Mouse (Mus musculus) lung, embryonic 14.5 days (tissue): ENCODE results near the gene Erfe. TPM values are rescaled to one million over a fixed set of nuclear protein-coding genes. Genes with fewer than 3 reads are reported as not detected.

ENCODE experiments used
- ATAC-seq: fragments of 200-750 bp; cut with Nextera tagmentation; 2 replicates; pipeline ENCODE4 v1.8.0; 2017; ENCODE audit warnings: mild to moderate bottlenecking, moderate TSS enrichment, moderate library complexity; ENCODE audit not compliant: insufficient read depth
- DNase-seq: peaks from one replicate; pipeline ENCODE4 v3.0.0-alpha.2; 2015
- H3K27ac ChIP-seq: fragments of 300-500 bp; sonication (generic); 2 replicates; pipeline ENCODE4 v1.5.1; 2014; ENCODE audit warnings: low read depth, mild to moderate bottlenecking, moderate library complexity
- H3K27me3 ChIP-seq: fragments of 300-500 bp; sonication (generic); 2 replicates; pipeline ENCODE4 v1.6.1; 2014; ENCODE audit warnings: low read length, control low read depth; ENCODE audit not compliant: insufficient read depth
- H3K36me3 ChIP-seq: fragments of 300-500 bp; sonication (generic); 2 replicates; pipeline ENCODE4 v1.6.1; 2014; ENCODE audit warnings: control low read depth; ENCODE audit not compliant: insufficient read depth
- H3K4me1 ChIP-seq: fragments of 300-500 bp; sonication (generic); 2 replicates; pipeline ENCODE4 v1.6.1; 2014; ENCODE audit warnings: antibody characterized with exemption, control low read depth; ENCODE audit not compliant: insufficient read depth
- H3K4me2 ChIP-seq: fragments of 300-500 bp; sonication (generic); 2 replicates; pipeline ENCODE4 v1.6.1; 2014; ENCODE audit warnings: mild to moderate bottlenecking
- H3K4me3 ChIP-seq: fragments of 300-500 bp; sonication (generic); 2 replicates; pipeline ENCODE4 v1.5.1; 2014; ENCODE audit warnings: low read depth, low read length
- H3K9ac ChIP-seq: fragments of 300-500 bp; sonication (generic); 2 replicates; pipeline ENCODE4 v1.6.1; 2014
- H3K9me3 ChIP-seq: fragments of 300-500 bp; sonication (generic); 2 replicates; pipeline ENCODE4 v1.6.1; 2016; ENCODE audit warnings: low read depth, low read length, control low read depth
- CTCF ChIP-seq: IDR thresholded peaks from 2 replicates; pipeline ENCODE4 v1.5.1; 2016; ENCODE audit warnings: antibody characterized with exemption, low read depth
- WGBS: fragments of 180-500 bp; shearing (Covaris S2); extraction: QIAGEN DNeasy Blood & Tissue Kit; methylation state at CpG from one replicate; pipeline ENCODE4 v1.1.7; 2014; 5-methylcytosine and 5-hydroxymethylcytosine counted together
- polyA plus RNA-seq: library from polyadenylated mRNA; unstranded; fragments of >200 nt; fragmentation: Nextera tagmentation; extraction: Ambion mirVana; gene quantifications from 2 replicates; pipeline ENCODE4 v1.2.1, GENCODE M21; 2014

The Erfe gene
- polyA plus RNA-seq, 1 experiment from 2014 or later = 2.7 TPM

DNA sequence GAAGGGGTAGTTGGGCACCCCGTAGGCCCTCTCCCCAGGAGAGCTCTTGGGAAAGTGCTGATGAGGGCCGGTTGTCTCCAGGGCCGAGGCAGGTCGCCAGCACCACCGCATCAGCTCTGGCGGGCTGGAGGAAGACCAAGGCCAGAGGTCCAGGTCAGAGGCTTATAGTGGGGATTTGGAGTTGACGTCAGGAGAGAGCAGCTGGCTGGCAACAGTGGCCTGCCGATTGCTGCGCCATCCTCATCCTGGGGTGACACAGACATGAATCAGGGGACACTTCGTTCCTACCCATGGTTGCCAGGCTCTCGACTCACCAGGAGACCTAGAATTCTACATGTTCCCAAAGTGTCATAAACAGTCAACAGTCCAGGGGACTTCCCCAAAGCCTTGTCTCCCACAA is 10.1 kb upstream of the Erfe start:
- 71% methylated on average over 11 of the region's 11 CpGs for WGBS
- DNase-seq (no peak), ATAC-seq (no peak)
- H3K4me3 ChIP-seq = no peak overlapping the region
- no peaks in the 10 kb centered on the region for H3K27me3 ChIP-seq
- no peak overlapping the region for H3K27ac ChIP-seq
- no peak overlapping the region for H3K9ac ChIP-seq
- no peaks in the 10 kb centered on the region for H3K4me1 ChIP-seq
- H3K9me3 ChIP-seq = no peaks in the 10 kb centered on the region
- no peak overlapping the region for H3K4me2 ChIP-seq
- H3K36me3 ChIP-seq = no peaks in the 10 kb centered on the region
- no peak for TF ChIP-seq CTCF

DNA sequence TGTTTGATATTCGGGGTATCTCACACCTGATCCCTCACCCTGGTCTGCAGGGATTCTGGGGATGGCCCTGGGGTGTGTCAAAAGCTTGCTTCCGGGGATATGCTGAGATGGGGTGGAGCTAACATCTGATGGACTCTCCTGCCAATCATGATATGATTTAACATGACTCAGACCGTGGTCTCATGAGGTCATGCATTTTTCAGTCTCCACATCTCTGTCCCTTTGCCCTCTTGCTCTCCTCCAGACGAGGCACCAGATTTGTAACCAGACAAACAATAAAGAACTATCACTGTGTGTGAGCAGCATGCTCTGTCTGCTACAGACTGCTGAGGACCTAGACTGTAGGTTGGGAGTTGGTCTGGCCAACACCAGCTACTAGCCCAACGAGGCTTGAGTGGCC is 4.1 kb upstream of the Erfe start:
- Histone ChIP-seq H3K36me3 (no peaks in the 10 kb centered on the region), H3K4me3 (no peak overlapping the region), H3K27me3 (0 out of 2 replicates have a peak, but pooled peaks cover 5% of the 10 kb centered on the region), H3K9ac (no peak overlapping the region), H3K9me3 (peaks cover 5% of the 10 kb centered on the region; the same call in 1 of the 2 replicates), H3K4me1 (no peaks in the 10 kb centered on the region), H3K27ac (no peak overlapping the region), H3K4me2 (no peak overlapping the region)
- DNase-seq (no peak), ATAC-seq (no peak)
- no peak for TF ChIP-seq CTCF
- WGBS = 64% methylated on average over 5 of the region's 5 CpGs

DNA sequence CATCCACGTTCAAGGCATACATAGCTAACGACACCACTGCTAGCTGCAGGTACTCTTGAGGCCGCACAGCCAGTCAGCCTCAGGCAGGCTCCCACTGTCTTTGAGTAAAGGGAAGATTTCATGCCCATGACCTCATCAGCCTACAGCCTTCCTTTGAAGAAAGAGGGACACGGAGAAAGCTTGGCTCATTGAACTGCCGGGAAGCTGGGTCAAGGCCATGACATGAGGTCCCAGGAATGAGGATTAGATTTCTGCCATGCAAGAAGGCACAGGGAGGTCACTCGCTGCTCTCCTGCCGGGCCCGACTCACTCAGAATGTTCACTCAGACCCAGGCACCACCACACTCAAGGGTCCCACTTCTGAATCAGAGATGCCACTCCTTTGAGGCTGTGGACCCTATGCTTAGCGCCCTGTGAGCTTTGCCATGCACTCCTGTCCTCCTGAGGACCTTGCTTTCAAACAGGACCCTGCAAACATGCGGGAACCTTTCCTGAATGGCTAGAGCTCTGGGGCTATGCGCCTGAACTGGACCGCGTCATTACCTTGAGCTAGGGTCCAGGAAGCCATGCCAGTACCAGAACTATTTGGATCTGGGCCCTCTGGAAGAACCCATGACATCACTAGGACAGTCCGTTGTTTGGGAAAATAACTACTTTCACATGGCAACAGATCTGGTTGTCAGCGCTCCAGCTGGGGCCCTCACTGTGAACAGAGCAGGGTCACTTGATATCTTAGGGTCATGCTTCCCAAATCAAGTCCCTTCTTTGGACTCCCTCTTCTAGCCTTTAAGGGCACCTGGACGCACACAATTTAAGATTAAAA is 1.2 kb upstream of the Erfe start:
- H3K9me3 ChIP-seq = peaks cover 5% of the 10 kb centered on the region; the same call in 1 of the 2 replicates
- no peak overlapping the region for H3K4me2 ChIP-seq
- H3K4me3 ChIP-seq = no peak overlapping the region
- H3K4me1 ChIP-seq = no peaks in the 10 kb centered on the region
- 0 out of 2 replicates have a peak, but pooled peaks cover 5% of the 10 kb centered on the region for H3K27me3 ChIP-seq
- 89% methylated on average over 16 of the region's 16 CpGs for WGBS
- no peak overlapping the region for H3K9ac ChIP-seq
- no peak for ATAC-seq
- H3K27ac ChIP-seq = no peak overlapping the region
- TF ChIP-seq CTCF = no peak
- H3K36me3 ChIP-seq = 0 out of 2 replicates have a peak, but pooled peaks cover 5% of the 10 kb centered on the region
- no peak for DNase-seq

DNA sequence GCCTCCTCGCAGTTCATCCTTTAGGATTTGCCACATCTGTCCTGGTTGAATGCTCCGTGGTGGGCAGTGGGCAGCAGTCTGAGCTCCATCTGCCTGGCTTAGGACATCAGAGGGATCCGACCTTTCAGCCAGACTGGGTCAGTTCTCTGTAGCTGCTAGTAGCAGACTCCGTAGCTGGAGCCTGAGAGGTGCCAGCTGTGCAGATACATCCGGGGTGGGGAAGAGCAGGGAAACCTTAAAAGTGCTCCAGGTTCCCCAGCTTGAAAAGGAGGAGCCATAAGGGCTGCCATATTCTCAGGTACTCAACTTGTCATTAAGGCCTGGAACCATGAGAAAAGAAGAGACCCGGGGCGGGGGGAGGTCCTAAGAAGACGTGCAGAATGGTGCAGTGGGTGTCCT is 415 bp upstream of the Erfe start:
- no peak overlapping the region for H3K27ac ChIP-seq
- peaks cover 13% of the 10 kb centered on the region; the same call in 1 of the 2 replicates for H3K36me3 ChIP-seq
- ATAC-seq (peak; percentile 10; the same call in 1 of the 2 replicates), DNase-seq (peak; percentile 37)
- peak overlapping the region; percentile 96 for H3K4me2 ChIP-seq
- no peak for TF ChIP-seq CTCF
- WGBS = 18% methylated on average over 8 of the region's 8 CpGs
- H3K4me3 ChIP-seq = peak overlapping the region; percentile 50
- H3K9me3 ChIP-seq = peaks cover 5% of the 10 kb centered on the region; the same call in 1 of the 2 replicates
- H3K9ac ChIP-seq = peak overlapping the region; percentile 69; the same call in 1 of the 2 replicates
- H3K27me3 ChIP-seq = 0 out of 2 replicates have a peak, but pooled peaks cover 5% of the 10 kb centered on the region
- H3K4me1 ChIP-seq = no peaks in the 10 kb centered on the region

- no peak for TF ChIP-seq CTCF
- Histone ChIP-seq H3K4me2 (peak overlapping the region; percentile 96), H3K4me1 (no peaks in the 10 kb centered on the region), H3K4me3 (no peak overlapping the region), H3K36me3 (peaks cover 26% of the 10 kb centered on the region), H3K27ac (no peak overlapping the region), H3K9ac (no peak overlapping the region), H3K27me3 (0 out of 2 replicates have a peak, but pooled peaks cover 5% of the 10 kb centered on the region), H3K9me3 (peaks cover 5% of the 10 kb centered on the region; the same call in 1 of the 2 replicates)
- 92% methylated on average over 3 of the region's 3 CpGs for whole genome bisulfite sequencing
- no peak for DNase-seq
- no peak for ATAC-seq
Measured at GRCm38 (mm10) chr1:91367295-91367694, 1.1 kb downstream of the Erfe start.

DNA sequence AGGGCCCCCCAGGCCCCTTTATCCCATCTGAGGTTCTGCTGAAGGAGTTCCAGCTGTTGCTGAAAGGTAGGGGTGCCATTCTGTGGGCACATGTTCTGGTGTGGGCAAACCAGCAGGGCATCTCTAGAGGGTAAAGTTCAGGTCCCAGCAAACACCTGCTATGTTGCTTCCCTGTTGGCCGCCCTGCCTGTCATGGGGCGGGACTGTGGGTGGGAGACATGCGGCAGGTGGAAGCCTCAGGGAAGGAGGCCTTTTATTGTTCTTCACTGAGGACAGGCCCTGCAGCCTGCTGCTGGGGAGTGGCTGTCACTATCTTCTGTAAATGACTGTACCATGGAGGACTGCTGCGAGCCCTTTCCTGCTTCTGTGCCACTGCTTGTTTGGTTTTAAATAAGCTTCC is 3.2 kb downstream of the Erfe start:
- peaks cover 3% of the 10 kb centered on the region; the same call in 1 of the 2 replicates for H3K9me3 ChIP-seq
- DNase-seq (no peak), ATAC-seq (no peak)
- 0 out of 2 replicates have a peak, but pooled peaks cover 5% of the 10 kb centered on the region for H3K27me3 ChIP-seq
- 53% methylated on average over 4 of the region's 4 CpGs for WGBS
- H3K36me3 ChIP-seq = peaks cover 47% of the 10 kb centered on the region
- no peak overlapping the region for H3K4me2 ChIP-seq
- H3K9ac ChIP-seq = no peak overlapping the region
- H3K4me1 ChIP-seq = no peaks in the 10 kb centered on the region
- no peak for TF ChIP-seq CTCF
- no peak overlapping the region for H3K27ac ChIP-seq
- H3K4me3 ChIP-seq = no peak overlapping the region

- 81% methylated on average over 23 of the region's 23 CpGs for WGBS
Measured at GRCm38 (mm10) chr1:91370055-91370454, 3.8 kb downstream of the Erfe start.

More at GRCm38 (mm10) chr1:91370055-91370454, 3.8 kb downstream of the Erfe start:
- DNase-seq (no peak), ATAC-seq (no peak)
- Histone ChIP-seq H3K36me3 (peaks cover 53% of the 10 kb centered on the region), H3K27ac (no peak overlapping the region), H3K9ac (no peak overlapping the region), H3K4me3 (no peak overlapping the region), H3K4me2 (no peak overlapping the region), H3K27me3 (0 out of 2 replicates have a peak, but pooled peaks cover 5% of the 10 kb centered on the region), H3K9me3 (no peaks in the 10 kb centered on the region), H3K4me1 (no peaks in the 10 kb centered on the region)
- TF ChIP-seq CTCF = no peak
